Mouse (Mus musculus): ENCODE measurements around the gene Phf23. TPM values are rescaled to one million over a fixed set of nuclear protein-coding genes. Genes with fewer than 3 reads are reported as not detected.

Phf23 gene
- polyA plus RNA-seq, 1 experiment: 93.4 TPM

GRCm38 (mm10) chr11:70018131-70018990 is 22.8 kb downstream of the Phf23 start:
- Histone ChIP-seq H3K79me3 (ENCODE audit: low read depth) (peaks cover 32% of the 10 kb centered on the region), H3K36me3 (ENCODE audit: control insufficient read depth, insufficient read depth) (peaks cover 6% of the 10 kb centered on the region), H3K79me2 (ENCODE audit: control insufficient read depth, insufficient read depth) (peaks cover 66% of the 10 kb centered on the region), H3ac (ENCODE audit: control insufficient read depth, insufficient read length, low read depth) (peak overlapping the region; percentile 44), H3K4me3 (ENCODE audit: insufficient read depth, poor library complexity, severe bottlenecking) (peak overlapping the region; percentile 90), H3K27me3 (ENCODE audit: control insufficient read depth, insufficient read depth, insufficient read length) (no peaks in the 10 kb centered on the region)
- TF ChIP-seq CTCF (IDR thresholded peaks at IDR 0.05; ENCODE audit: control insufficient read depth, insufficient read depth, insufficient read length): no peak
- TF ChIP-seq USF1 (IDR thresholded peaks at IDR 0.05; ENCODE audit: low read depth): no peak
- no peak for TF ChIP-seq CEBPB (IDR thresholded peaks at IDR 0.05; ENCODE audit: low read depth)
- no peak for TF ChIP-seq MYOG (IDR thresholded peaks at IDR 0.05; ENCODE audit: control insufficient read depth, extremely low read depth, insufficient read length)
- no peak for TF ChIP-seq FOSL1 (IDR thresholded peaks at IDR 0.05; ENCODE audit: insufficient read depth, low read length, poor library complexity, severe bottlenecking)
- no peak for TF ChIP-seq MYOD1 (IDR thresholded peaks at IDR 0.05; ENCODE audit: control insufficient read depth, insufficient read length, low read depth)

DNA sequence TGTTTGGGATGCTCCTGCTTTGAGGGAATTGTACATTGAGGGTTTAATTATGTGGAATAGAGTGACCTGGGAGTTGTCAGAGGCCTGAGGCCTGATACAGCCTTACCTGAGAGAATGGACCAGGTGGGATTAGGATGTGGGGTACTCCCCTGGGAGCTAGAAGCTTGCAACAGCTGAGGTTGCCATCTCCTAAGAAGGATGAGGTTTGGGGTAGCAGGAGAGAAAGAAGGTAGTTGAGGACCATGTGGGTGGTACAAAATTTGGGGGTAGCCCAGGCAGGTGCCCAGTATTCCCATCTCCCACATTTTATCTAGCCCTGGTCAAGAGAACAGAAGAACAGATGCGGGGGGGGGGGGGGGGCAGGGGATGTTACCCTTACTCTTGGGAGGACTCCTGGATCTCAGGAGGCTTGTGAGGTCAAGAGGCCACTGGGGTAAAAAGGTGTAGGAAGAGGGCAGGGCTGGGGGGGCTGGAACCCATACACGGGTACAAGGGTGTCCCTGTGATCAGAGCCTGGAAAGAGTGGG is 24.0 kb downstream of the Phf23 start:
- TF ChIP-seq CEBPB (IDR thresholded peaks at IDR 0.05; ENCODE audit: low read depth) (no peak), USF1 (IDR thresholded peaks at IDR 0.05; ENCODE audit: low read depth) (no peak), CTCF (IDR thresholded peaks at IDR 0.05; ENCODE audit: control insufficient read depth, insufficient read depth, insufficient read length) (no peak), FOSL1 (IDR thresholded peaks at IDR 0.05; ENCODE audit: insufficient read depth, low read length, poor library complexity, severe bottlenecking) (no peak), MAX (IDR thresholded peaks at IDR 0.05) (no peak), MYOD1 (IDR thresholded peaks at IDR 0.05; ENCODE audit: control insufficient read depth, insufficient read length, low read depth) (no peak), MYOG (IDR thresholded peaks at IDR 0.05; ENCODE audit: control insufficient read depth, extremely low read depth, insufficient read length) (no peak)
- Histone ChIP-seq H3K79me2 (ENCODE audit: control insufficient read depth, insufficient read depth) (peaks cover 68% of the 10 kb centered on the region), H3K36me3 (ENCODE audit: control insufficient read depth, insufficient read depth) (no peaks in the 10 kb centered on the region), H3K4me3 (ENCODE audit: insufficient read depth, poor library complexity, severe bottlenecking) (peak overlapping the region; percentile 90), H3ac (ENCODE audit: control insufficient read depth, insufficient read length, low read depth) (peak overlapping the region; percentile 38), H3K27me3 (ENCODE audit: control insufficient read depth, insufficient read depth, insufficient read length) (no peaks in the 10 kb centered on the region), H3K79me3 (ENCODE audit: low read depth) (peaks cover 40% of the 10 kb centered on the region)

GRCm38 (mm10) chr11:70020022-70020631 is 24.6 kb downstream of the Phf23 start:
- peak overlapping the region; percentile 90 for H3K4me3 ChIP-seq (ENCODE audit: insufficient read depth, poor library complexity, severe bottlenecking)
- TF ChIP-seq FOSL1 (IDR thresholded peaks at IDR 0.05; ENCODE audit: insufficient read depth, low read length, poor library complexity, severe bottlenecking) (no peak), USF1 (IDR thresholded peaks at IDR 0.05; ENCODE audit: low read depth) (no peak), CTCF (IDR thresholded peaks at IDR 0.05; ENCODE audit: control insufficient read depth, insufficient read depth, insufficient read length) (no peak), MYOD1 (IDR thresholded peaks at IDR 0.05; ENCODE audit: control insufficient read depth, insufficient read length, low read depth) (no peak), MAX (IDR thresholded peaks at IDR 0.05) (no peak), CEBPB (IDR thresholded peaks at IDR 0.05; ENCODE audit: low read depth) (no peak), MYOG (IDR thresholded peaks at IDR 0.05; ENCODE audit: control insufficient read depth, extremely low read depth, insufficient read length) (no peak)

DNA sequence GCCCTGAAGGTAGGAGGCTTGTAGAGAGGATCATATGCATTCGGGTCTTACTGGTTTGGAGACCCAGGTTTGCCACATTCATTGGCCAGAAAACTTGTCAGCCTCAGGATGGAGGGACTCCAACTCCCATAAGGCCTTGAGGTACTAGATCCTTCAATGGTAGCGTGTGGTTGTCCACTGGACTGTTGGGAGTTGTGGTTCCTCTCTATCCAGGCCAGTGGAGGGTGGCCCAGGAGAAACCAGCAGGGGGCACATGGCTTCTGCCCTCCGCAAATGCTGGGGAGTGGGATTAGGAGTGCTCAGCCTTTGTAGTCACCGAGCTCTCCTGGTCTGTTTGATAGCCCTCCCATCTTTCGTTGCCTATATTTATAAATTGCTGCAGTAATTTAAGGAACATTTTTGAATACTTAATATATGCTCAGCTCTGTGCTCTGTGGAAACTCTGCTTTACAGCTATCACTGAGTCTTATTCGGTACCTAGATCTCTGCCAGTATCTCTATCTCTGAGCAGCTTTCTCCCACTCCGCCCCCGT is 25.2 kb downstream of the Phf23 start:
- TF ChIP-seq CTCF (IDR thresholded peaks at IDR 0.05; ENCODE audit: control insufficient read depth, insufficient read depth, insufficient read length) (peak; percentile 46), MYOG (IDR thresholded peaks at IDR 0.05; ENCODE audit: control insufficient read depth, extremely low read depth, insufficient read length) (no peak)
- Histone ChIP-seq H3ac (ENCODE audit: control insufficient read depth, insufficient read length, low read depth) (peak overlapping the region; percentile 52), H3K79me2 (ENCODE audit: control insufficient read depth, insufficient read depth) (peaks cover 75% of the 10 kb centered on the region), H3K27me3 (ENCODE audit: control insufficient read depth, insufficient read depth, insufficient read length) (no peaks in the 10 kb centered on the region), H3K79me3 (ENCODE audit: low read depth) (peaks cover 45% of the 10 kb centered on the region), H3K4me3 (ENCODE audit: insufficient read depth, poor library complexity, severe bottlenecking) (peak overlapping the region; percentile 34), H3K36me3 (ENCODE audit: control insufficient read depth, insufficient read depth) (no peaks in the 10 kb centered on the region)

More at GRCm38 (mm10) chr11:70020022-70020631, 24.6 kb downstream of the Phf23 start:
- Histone ChIP-seq H3ac (ENCODE audit: control insufficient read depth, insufficient read length, low read depth) (peak overlapping the region; percentile 38), H3K79me3 (ENCODE audit: low read depth) (peaks cover 40% of the 10 kb centered on the region), H3K27me3 (ENCODE audit: control insufficient read depth, insufficient read depth, insufficient read length) (no peaks in the 10 kb centered on the region), H3K36me3 (ENCODE audit: control insufficient read depth, insufficient read depth) (no peaks in the 10 kb centered on the region), H3K79me2 (ENCODE audit: control insufficient read depth, insufficient read depth) (peaks cover 69% of the 10 kb centered on the region)

GRCm38 (mm10) chr11:70021264-70022132 is 25.9 kb downstream of the Phf23 start:
- TF ChIP-seq CTCF (IDR thresholded peaks at IDR 0.05; ENCODE audit: control insufficient read depth, insufficient read depth, insufficient read length): no peak
- TF ChIP-seq MAX (IDR thresholded peaks at IDR 0.05): peak; percentile 46
- no peak for TF ChIP-seq CEBPB (IDR thresholded peaks at IDR 0.05; ENCODE audit: low read depth)
- Histone ChIP-seq H3K79me2 (ENCODE audit: control insufficient read depth, insufficient read depth) (peaks cover 82% of the 10 kb centered on the region), H3K4me3 (ENCODE audit: insufficient read depth, poor library complexity, severe bottlenecking) (peak overlapping the region; percentile 34)

More at GRCm38 (mm10) chr11:70021264-70022132, 25.9 kb downstream of the Phf23 start:
- H3K79me3 ChIP-seq (ENCODE audit: low read depth): peaks cover 50% of the 10 kb centered on the region
- H3K27me3 ChIP-seq (ENCODE audit: control insufficient read depth, insufficient read depth, insufficient read length): no peaks in the 10 kb centered on the region
- H3K36me3 ChIP-seq (ENCODE audit: control insufficient read depth, insufficient read depth): no peaks in the 10 kb centered on the region
- H3ac ChIP-seq (ENCODE audit: control insufficient read depth, insufficient read length, low read depth): no peak overlapping the region
